Mouse (Mus musculus): ENCODE data around the gene Layn. TPM values are rescaled to one million over a fixed set of nuclear protein-coding genes. Genes with fewer than 3 reads are reported as not detected.
A peak's percentile ranks its signal among the peaks of the same experiment; 100 is the strongest.

Gene Layn
- total RNA-seq, 2 experiments from 2014 or later: 5.5 to 5.9 TPM

DNA sequence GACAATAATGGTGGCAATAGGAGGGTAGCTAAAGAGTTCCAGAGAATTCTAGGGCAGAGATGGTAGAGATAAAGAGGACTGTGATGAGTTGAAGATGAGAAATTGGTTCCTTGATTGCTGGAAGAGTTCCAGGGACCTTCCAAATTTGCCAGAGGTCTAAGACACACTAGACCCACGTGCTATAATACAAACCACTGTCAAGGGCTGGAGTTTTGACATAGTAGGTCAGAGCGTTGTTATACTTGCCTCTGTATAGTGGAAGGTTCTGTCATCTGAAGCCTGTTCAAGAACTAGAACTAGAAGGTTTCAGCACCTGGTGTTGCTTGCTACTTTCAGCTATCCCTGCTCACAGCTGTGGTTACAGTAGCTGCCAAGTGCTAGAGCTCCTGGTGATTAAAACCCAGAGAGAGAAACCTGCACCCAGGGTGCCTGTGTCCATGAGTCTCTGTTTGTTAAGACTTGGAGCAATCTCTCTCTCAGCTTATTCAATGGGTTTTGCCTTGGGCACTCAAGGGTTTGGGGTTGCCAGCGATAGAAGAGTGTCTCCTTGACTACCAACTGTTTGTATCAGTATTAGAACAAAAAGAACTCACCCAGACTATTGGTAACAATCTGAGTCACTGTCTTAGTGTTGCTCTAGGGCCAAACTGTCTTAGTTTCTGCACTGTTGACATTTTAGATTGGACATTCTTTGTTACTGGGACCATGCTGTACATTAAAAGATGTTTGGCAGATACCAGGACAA is 43.9 kb downstream of the Layn start:
- no peak for DNase-seq

DNA sequence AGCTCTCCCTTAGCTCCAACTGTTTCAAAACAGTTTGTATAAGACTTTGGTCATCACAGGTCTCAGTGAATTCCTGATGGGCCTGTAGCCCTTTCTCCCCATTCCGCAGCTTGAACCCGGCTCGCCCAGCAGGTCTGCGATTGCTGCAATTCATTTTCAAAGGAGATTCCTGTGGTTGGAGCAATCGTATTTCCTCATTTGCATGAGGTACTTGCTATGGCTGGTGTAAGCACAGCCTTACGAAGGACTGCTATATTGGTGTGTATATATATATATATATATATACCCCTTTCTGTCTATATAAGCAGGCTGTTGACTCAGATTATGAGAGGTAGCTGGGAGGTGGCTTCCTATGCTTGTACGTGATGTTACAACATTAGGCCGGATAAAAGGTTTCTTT is 44.6 kb downstream of the Layn start:
- no peak for DNase-seq

DNA sequence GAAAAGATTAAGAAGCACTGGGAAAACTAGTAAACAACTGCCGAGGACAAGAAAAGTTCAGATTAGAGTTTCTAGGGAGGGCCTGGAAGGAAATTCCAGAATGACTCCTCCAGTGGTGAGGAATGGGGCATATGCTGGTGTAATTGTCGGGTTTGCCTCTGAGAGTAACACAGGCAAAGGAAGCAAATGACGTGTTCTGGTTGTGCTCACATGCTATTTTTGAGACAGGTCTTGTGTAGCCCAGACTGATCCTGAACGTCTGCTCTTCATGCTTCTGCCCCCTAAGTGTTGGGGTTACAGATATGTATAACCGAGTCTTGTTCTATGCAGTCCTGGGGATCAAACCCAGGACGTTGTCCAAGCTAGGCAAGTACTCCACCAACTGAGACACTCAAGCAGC is 45.3 kb downstream of the Layn start:
- no peak for DNase-seq

DNA sequence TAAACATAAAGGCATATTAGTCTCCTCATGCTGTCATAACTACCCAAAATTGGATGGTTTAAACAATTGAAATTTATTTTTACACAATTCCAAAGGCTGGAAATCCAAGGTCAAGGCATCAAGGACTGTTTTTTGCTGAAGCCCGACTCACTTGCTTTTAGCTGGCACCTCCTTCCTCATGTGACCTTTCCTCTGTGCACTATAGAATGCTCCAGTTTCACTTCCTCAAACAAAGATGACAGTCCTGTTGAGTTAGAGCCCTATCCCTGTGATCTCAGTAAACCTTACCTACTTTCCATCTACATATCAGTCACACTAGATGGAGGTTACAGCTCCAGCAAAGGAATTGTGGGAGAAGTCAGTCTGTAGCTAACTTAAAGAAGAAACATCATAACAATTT is 46.7 kb downstream of the Layn start:
- DNase-seq: peak in 1 of 2 experiments; percentile 20

DNA sequence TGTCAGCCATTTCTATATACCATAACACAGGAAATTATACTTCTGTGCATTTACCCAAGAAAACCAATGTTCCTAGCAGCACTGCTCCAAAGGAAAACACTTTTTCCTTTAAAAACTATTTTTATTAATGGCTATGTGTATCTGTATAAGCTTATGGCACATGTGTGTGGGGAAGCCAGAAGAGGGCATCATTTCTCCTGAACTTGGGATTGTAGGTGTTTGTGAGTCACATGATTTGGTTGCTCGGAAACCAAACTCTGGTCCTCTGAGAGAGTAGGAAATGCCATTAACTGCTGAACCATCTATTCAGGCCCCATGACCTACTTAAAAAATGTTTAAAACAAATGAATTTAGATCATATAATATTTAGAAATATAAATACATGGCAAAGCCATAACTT is 49.9 kb downstream of the Layn start:
- no peak for DNase-seq

DNA sequence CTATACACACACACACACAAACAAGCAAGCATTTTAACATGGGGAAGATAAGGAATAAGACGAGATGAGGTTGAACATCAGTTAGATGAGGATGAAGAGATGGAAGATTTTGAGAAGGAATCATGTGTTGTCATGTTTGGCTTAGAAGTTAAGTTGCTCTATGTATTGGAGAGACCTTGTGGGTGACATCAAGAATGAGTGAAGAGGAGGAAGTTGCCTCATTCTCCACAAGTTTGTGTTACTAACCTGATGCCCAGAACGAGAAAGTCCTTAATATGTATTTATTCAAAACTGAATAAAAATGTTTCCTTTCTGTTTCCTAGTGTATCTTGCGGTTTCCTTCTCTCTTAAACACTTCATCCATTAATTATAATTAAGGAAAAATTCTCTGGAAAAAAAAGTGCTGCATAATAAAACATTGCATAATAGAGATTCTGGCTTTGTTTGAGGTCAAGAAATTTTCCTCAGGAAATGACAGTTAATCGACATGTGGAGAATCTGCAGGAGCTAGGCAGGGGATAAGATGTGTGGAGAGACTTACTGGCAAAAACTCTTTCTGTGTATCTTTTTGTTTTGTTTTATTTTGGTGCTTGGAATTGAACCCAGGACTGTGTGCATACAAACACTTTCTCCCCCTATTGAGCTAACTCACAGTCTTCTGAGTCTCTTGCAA is 55.6 kb downstream of the Layn start:
- DNase-seq: no peak

DNA sequence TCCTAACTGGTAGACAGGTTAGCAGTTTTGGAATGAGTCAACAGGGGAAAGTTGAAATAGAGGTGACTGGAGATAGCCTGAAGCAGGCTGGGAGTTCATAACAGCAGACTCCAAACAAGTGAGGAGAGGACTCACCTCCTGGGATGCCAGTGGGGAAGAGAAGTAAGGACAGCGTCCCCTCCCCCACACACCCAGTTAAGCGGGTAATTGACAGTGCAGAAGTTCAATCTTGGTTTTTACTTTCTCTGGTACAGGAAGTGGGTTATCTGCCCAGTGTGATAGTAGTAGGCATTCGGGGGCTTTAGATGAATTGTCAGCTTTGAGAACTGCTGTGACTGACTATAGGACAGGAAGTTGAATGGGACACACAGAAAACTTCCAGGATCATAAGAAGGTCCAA is 56.5 kb downstream of the Layn start:
- no peak for DNase-seq

DNA sequence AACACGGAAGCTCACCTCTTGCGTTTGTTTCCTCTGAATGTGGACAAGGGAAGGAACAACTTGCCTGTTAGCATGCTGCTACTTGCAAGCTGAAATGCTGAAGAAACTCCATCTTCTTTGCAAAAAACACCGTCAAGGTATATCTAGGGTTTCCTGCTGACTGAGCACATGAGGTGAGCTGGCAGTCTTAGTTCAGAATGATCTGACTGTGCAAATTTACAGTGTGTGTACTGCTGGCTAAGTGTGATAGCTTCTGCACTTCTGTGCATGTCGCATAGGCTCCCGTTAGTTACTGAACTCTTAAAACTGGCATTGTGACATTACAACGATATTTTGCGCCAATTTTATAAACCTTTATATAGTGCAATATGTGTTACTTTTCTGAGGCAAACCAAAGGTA is 57.2 kb downstream of the Layn start:
- no peak for DNase-seq

DNA sequence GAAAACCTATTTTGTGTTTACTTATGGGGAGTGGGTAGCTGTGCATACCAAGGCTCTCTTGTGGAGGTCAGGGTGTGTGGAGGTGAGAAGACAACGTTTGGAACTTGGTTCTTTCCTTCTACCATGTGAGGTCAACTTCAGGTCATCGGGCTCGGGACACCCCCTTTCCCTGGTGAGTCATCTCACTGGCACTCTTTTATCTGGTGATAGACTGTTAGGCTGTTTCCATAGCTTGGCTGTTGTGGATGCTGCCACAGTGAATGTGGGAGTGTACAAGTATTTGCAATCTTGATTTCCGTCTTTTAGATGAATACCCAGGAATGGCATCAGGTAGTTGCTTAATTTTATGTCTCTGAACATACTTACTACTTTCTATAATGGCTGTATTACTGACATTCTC is 61.2 kb downstream of the Layn start:
- peak in 1 of 2 experiments; percentile 11 for DNase-seq

DNA sequence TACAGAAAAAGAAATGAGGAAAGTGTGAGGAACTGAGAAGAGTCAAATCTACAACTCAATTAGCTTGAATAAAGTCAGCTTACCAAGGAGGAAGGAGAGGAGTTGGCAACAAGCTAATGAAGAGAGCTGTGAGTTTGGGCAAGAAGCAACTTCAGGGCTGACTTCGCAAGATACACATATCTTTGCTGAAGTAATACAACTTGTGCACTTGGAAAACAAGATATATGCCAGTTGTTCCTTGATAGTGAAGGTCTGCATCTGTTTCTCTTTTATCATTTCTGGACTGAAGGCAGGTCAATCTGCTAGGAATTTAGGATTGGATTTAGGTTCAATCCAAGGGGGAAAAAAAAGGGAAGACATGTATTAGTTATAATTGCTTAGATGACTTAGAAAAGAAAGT is 63.2 kb downstream of the Layn start:
- no peak for DNase-seq

DNA sequence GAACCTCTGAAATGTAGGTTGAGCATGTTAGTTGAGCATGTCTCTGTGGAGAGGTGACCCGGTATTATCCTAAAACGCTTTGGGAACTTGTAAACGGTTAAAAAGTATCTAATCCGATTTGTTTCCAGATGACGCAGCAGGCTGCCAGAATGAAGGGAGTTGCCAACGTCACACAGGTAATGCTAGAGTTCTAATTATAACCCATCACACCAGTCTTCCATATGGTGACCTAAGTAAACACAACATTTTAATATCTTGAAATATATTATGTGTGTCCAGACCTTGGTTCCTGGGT is 67.3 kb downstream of the Layn start:
- DNase-seq: no peak

DNA sequence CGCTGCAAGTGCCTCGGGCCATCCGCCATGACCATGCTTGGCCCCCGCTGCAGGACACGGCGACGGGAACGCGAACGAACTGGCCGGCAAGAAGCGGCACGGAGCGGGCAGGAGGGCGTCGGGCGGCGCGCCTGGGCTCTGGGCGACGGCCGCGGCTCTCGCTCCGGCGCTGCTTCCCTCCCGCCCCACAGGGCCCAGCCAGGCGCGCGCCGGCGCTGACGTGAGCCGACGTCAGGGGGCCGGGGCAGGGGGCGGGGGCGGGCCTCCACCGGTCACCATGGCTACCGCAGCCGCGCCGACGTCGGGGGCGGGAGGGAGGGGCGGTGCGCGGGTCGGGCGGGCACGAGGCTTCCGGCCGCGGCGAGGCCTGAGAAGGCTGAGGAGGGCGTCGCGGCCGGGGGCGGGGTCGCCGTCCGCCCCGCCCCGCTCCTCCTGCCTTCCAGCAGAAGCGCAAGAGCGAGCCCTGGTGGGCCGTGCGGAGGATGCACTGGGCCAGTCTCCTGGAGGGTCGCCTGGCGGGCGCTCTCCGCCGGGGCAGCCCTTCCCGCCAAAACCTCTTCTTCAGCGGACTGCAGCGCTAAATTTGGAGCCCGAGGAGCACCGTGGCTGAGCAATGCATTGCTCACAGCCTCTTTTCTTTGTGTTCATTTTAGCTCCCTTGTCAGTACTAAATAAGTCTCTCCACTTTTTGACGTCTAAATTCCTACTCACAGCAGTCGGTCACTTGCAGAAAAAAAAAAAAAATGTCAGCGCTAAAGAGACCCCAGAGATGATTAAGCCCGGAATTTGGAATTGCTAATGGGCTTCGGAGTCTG is 67.8 kb downstream of the Layn start, which contains the start of gene Sik2:
Gene Sik2, minus strand, starts transcription at position 233 of the 815 bp plus-strand sequence.
- peak; percentile 90 to 93 for DNase-seq

DNA sequence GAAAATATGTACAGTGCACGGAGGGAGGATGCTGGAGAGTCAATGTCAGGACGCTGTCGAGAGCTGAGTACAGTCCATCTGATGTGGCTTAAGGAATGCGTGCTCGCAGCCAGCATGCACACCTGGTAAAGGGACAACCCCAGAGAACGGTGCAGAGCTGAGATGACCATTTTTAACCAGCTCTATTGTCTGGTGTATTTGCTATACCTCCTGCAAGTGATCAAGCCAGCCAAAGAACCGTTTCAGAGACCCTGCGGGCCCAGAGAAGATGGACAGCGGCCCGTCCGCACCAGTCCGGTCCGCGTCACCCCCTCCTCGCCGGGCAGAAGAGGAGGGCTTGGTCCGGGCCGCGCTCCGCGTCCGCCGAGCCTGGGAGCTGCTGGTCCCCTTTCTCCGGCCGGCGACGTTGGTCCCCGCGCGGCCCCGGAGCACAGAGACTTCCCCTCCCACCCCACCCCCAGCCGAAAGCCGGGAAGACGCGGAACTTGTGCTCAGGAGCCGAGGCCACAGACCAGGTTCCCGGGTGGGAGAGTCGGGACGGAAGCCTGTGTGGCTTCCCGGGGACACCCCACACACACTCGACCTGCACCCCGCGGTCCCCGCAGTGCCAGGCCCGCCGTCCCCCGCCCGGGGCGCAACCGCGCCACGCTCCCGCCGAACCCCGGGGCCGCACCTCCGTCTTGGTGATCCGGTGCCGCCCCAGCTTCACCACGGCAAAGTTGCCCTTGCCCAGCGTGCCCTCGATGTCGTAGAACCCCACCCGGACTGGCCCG is 68.6 kb downstream of the Layn start:
- no peak for DNase-seq

DNA sequence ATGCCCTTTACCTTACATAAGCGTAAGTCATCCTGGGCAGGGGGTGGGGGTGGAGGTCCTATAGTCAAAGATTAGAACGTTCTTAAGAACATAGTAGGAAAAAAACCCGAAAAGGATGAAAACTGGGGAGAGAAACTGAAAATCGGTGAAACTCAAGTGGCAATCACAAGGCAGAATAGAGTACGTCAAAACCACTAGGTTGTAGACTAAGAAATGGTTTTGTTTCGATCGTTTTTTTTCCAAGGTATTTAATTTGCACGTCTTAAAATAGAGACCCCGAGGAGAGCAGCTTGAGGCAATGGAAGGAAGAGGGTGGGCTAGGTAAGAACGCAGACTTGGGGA is 69.2 kb downstream of the Layn start:
- DNase-seq: no peak

DNA sequence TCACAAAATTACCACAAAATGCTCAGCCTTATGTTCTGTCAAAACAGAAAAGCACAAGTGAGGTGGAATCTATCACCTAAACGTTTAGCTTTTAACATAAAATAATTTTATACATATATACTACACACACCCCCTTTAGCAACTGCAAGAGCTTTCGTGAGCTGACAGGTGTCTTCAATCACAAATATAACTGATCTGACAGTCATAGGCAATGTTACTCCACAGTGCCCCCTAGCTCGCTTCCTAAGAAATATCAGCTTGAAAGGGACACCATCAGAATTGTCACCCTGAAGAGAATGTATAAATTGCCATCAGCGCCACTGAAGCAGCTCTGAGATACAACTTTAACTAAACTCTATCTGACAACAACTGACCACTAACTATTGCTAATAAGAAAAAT is 70.0 kb downstream of the Layn start:
- DNase-seq: peak; percentile 70 to 87

Small RNA genes lying within 50 kb of the gene (microRNA-seq; reads per million reads assigned to microRNA genes)
- 5.1 to 19.0 reads per million in 2 experiments for gene Mir34b
- 135 to 451 reads per million in 2 experiments for gene Mir34c

Other genes with a start within 250 kb of the Layn start
- 10 to 100 TPM; 10.6 to 11.3 TPM for gene Ppp2r1b, start 231.8 kb downstream of the Layn start, total RNA-seq (2021)
- gene Sik2, start 68.0 kb downstream of the Layn start, total RNA-seq (2021): 10 to 100 TPM; 27.6 to 34.6 TPM
- gene Btg4, start 16.2 kb downstream of the Layn start, total RNA-seq (2021): not detected
- gene 4833427G06Rik, start 25.0 kb upstream of the Layn start, total RNA-seq (2021): under 1 TPM in 1 of 2 experiments, not detected in 1; 0.69 TPM
- under 1 TPM in 1 of 2 experiments, not detected in 1; 0.03 TPM for gene Gm32742, start 88.4 kb upstream of the Layn start, total RNA-seq (2021)
- gene Pou2af1, start 136.6 kb upstream of the Layn start, total RNA-seq (2021): 1 to 10 TPM in 1 of 2 experiments, under 1 TPM in 1; 0.72 to 5.1 TPM
- 1 to 10 TPM; 1.3 to 2.0 TPM for gene Colca2, start 201.5 kb upstream of the Layn start, total RNA-seq (2021)